Mouse (Mus musculus): ENCODE data around the gene Ptafr. TPM values are rescaled to one million over a fixed set of nuclear protein-coding genes. Genes with fewer than 3 reads are reported as not detected.
"Not testable (repeated sequence)": the region's sequence is repeated elsewhere in the genome, so short reads cannot be mapped to it uniquely, and the experiment has no call there.

Ptafr gene
- polyA plus RNA-seq, 2 experiments from 2014 or later, result 3.8 to 4.2 TPM

GRCm38 (mm10) chr4:132563261-132563660 lies 606 bp upstream of the Ptafr start:
- ATAC-seq, result no peak

GRCm38 (mm10) chr4:132565089-132565747 lies 1.4 kb downstream of the Ptafr start:
- no peak for ATAC-seq

GRCm38 (mm10) chr4:132567361-132567779 lies 3.5 kb downstream of the Ptafr start:
- ATAC-seq, result no peak

GRCm38 (mm10) chr4:132569115-132569514 lies 5.2 kb downstream of the Ptafr start:
- ATAC-seq, result no peak

- ATAC-seq, result no peak
Observed at GRCm38 (mm10) chr4:132571190-132571589, 7.3 kb downstream of the Ptafr start.

- peak; percentile 70 for ATAC-seq
Observed at GRCm38 (mm10) chr4:132573327-132573726, 9.5 kb downstream of the Ptafr start.

GRCm38 (mm10) chr4:132574809-132575347 lies 11.0 kb downstream of the Ptafr start:
- ATAC-seq, result no peak

- ATAC-seq, result no peak
Observed at GRCm38 (mm10) chr4:132583781-132584180, 19.9 kb downstream of the Ptafr start.

- ATAC-seq, result peak; percentile 46
Observed at GRCm38 (mm10) chr4:132584975-132585374, 21.1 kb downstream of the Ptafr start.

GRCm38 (mm10) chr4:132586282-132586681 lies 22.4 kb downstream of the Ptafr start:
- peak; percentile 82 for ATAC-seq

- peak; percentile 53 for ATAC-seq
Observed at GRCm38 (mm10) chr4:132588512-132588911, 24.6 kb downstream of the Ptafr start.

GRCm38 (mm10) chr4:132590642-132591041 lies 26.8 kb downstream of the Ptafr start:
- no peak for ATAC-seq

- ATAC-seq, result no peak
Observed at GRCm38 (mm10) chr4:132592958-132593357, 29.1 kb downstream of the Ptafr start.

GRCm38 (mm10) chr4:132594191-132594590 lies 30.3 kb downstream of the Ptafr start:
- no peak for ATAC-seq

GRCm38 (mm10) chr4:132598861-132599260 lies 35.0 kb downstream of the Ptafr start:
- ATAC-seq, result no peak

GRCm38 (mm10) chr4:132599764-132600163 lies 35.9 kb downstream of the Ptafr start:
- no peak for ATAC-seq

GRCm38 (mm10) chr4:132600465-132600864 lies 36.6 kb downstream of the Ptafr start:
- ATAC-seq, result no peak

- not testable (repeated sequence) for ATAC-seq
Observed at GRCm38 (mm10) chr4:132601242-132601641, 37.4 kb downstream of the Ptafr start.

- no peak for ATAC-seq
Observed at GRCm38 (mm10) chr4:132603468-132603867, 39.6 kb downstream of the Ptafr start.

GRCm38 (mm10) chr4:132605816-132606215 lies 41.9 kb downstream of the Ptafr start:
- no peak for ATAC-seq

GRCm38 (mm10) chr4:132608147-132608546 lies 44.3 kb downstream of the Ptafr start:
- ATAC-seq, result no peak

GRCm38 (mm10) chr4:132610301-132610984 lies 46.6 kb downstream of the Ptafr start:
- ATAC-seq, result no peak

- ATAC-seq, result peak; percentile 84
Observed at GRCm38 (mm10) chr4:132611320-132611719, 47.5 kb downstream of the Ptafr start.

GRCm38 (mm10) chr4:132617873-132618272 lies 54.0 kb downstream of the Ptafr start:
- ATAC-seq, result no peak
